Mouse (Mus musculus) small intestine, adult 2 months (tissue): Measurements from ENCODE around the gene Chdh. TPM values are rescaled to one million over a fixed set of nuclear protein-coding genes. Genes with fewer than 3 reads are reported as not detected.

Experiments used
- H3K27ac ChIP-seq: fragments of 200-500 bp; 2 replicates; pipeline ENCODE4 v1.5.1; 2012; ENCODE audit warnings: low read depth, low read length, control low read depth, inconsistent platforms; ENCODE audit not compliant: insufficient read depth
- H3K27me3 ChIP-seq: fragments of 200-500 bp; 2 replicates; pipeline ENCODE4 v1.6.1; 2012; ENCODE audit warnings: mild to moderate bottlenecking, moderate library complexity, low read length, inconsistent platforms; ENCODE audit not compliant: control insufficient read depth, insufficient read depth
- H3K36me3 ChIP-seq: fragments of 200-500 bp; 2 replicates; pipeline ENCODE4 v1.6.1; 2012; ENCODE audit warnings: mild to moderate bottlenecking, low read length, control low read depth, inconsistent platforms; ENCODE audit not compliant: control insufficient read depth, insufficient read depth
- H3K4me1 ChIP-seq: fragments of 200-500 bp; 2 replicates; pipeline ENCODE4 v1.6.1; 2012; ENCODE audit warnings: low read length, inconsistent platforms, mixed read lengths; ENCODE audit not compliant: control insufficient read depth, insufficient read depth, insufficient read length
- H3K4me3 ChIP-seq: fragments of 200-500 bp; 2 replicates; pipeline ENCODE4 v1.5.1; 2012; ENCODE audit warnings: low read depth, mild to moderate bottlenecking, control low read depth, inconsistent platforms, low read length, moderate library complexity
- CTCF ChIP-seq: fragments of 200-500 bp; IDR thresholded peaks from 2 replicates; pipeline ENCODE4 v1.5.1; 2012; ENCODE audit warnings: low read depth, mild to moderate bottlenecking, control low read depth, inconsistent platforms, low read length, moderate library complexity, mixed read lengths; ENCODE audit not compliant: insufficient replicate concordance, insufficient read length; ENCODE audit errors: extremely low read depth
- POLR2A ChIP-seq: fragments of 200-500 bp; IDR thresholded peaks from 2 replicates; pipeline ENCODE4 v1.6.1; 2012; ENCODE audit warnings: low read depth, mild to moderate bottlenecking, control low read depth, inconsistent platforms, low read length, moderate library complexity
- WGBS: fragments of 180-500 bp; shearing (Covaris S2); methylation state at CpG from one replicate; pipeline ENCODE4 v1.1.7; 2018; 5-methylcytosine and 5-hydroxymethylcytosine counted together
- polyA plus RNA-seq: library from polyadenylated mRNA; depleted of rRNA; stranded (reverse); fragments of >200 nt; gene quantifications from 2 replicates; pipeline ENCODE4 v1.2.3, GENCODE M21; 2012

The Chdh gene
- polyA plus RNA-seq, 1 experiment: 92.0 TPM

DNA sequence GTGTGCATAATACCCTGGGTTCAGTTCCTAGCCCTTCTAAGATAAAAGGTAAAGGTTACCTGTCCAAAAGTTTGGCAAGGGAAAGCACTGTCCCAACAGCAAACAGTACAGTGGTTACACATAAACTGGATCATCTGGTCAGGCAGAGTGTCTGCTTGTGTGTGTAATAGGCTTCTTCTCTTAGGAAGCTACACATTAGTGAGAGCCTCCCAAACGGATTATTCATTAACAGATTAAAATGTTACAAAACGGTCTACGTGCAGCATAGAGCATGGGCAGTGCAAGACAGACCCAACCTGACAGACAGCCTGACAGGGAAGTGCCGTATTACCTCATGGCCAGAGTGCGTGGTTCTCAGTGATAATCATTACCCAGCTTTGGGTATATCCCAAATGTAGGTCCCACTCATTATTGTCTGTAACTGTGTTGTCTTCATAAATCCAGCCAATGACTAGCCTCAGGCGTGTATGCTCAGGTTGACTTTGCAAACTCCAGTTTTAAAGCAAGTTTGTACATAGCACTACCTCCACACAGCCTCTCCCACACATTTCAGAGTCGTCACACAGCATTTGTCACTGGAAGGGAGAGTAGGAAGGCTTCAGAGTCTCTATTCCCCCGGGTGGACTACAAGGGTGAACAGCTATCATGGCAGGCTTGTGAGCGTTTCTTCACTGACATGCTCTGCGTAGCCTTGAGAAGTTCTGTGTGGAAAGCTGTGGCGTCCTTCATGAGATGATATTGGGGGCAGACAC is 12.6 kb upstream of the Chdh start:
- H3K4me3 ChIP-seq: no peak overlapping the region
- TF ChIP-seq POLR2A (no peak), CTCF (no peak)
- H3K27ac ChIP-seq: no peak overlapping the region
- 54% methylated on average over 11 of the region's 11 CpGs for WGBS
- H3K27me3 ChIP-seq: no peaks in the 10 kb centered on the region
- H3K4me1 ChIP-seq: peaks cover 25% of the 10 kb centered on the region
- H3K36me3 ChIP-seq: peaks cover 38% of the 10 kb centered on the region

DNA sequence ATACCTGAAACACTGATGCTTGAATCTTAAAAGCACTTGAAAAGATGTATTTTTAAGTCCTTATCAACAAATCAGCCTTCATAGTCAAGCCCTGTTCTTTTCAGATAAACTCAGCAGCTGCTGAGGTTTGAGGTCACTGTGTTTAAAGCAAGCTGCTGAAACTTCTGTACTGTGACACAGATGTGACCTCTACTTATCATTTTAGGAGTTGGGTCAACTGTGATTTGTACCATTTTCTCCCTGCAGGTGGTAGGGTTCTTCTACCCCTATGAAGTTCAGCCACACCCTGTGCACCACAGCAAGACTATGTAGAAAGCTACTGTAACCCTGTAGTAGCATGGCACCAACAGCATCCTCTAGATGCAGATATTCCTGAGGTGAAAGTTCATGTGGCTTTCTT is 11.5 kb upstream of the Chdh start:
- TF ChIP-seq POLR2A: no peak
- no peak for TF ChIP-seq CTCF
- Histone ChIP-seq H3K27ac (no peak overlapping the region), H3K27me3 (no peaks in the 10 kb centered on the region)

GRCm38 (mm10) chr14:29998747-29999474 is 9.9 kb upstream of the Chdh start:
- WGBS: 70% methylated on average over 13 of the region's 13 CpGs
- Histone ChIP-seq H3K4me3 (no peak overlapping the region), H3K36me3 (peaks cover 14% of the 10 kb centered on the region), H3K27ac (0 out of 2 replicates have a peak overlapping the region, but pooled peaks have one; percentile 9), H3K4me1 (peaks cover 22% of the 10 kb centered on the region), H3K27me3 (no peaks in the 10 kb centered on the region)
- TF ChIP-seq POLR2A: no peak
- TF ChIP-seq CTCF: no peak

More for the DNA sequence above, 11.5 kb upstream of the Chdh start:
- Histone ChIP-seq H3K36me3 (peaks cover 27% of the 10 kb centered on the region), H3K4me3 (no peak overlapping the region), H3K4me1 (peaks cover 25% of the 10 kb centered on the region)

DNA sequence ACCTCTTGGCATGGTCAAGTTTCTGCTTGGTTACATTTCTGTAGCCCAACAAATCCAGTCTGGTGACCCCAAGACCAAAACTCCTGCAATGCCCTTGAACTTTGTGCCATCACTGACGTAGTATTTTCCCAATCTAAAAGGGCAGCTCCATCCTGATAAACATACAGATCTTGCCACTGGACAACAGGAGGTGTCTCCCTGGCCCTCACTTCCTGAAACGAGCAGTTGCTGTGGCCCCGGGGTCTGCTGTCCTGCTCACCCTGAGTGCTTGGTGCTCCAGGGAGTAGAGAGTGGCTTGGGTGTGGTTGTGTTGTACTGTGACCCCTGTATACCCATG is 9.4 kb upstream of the Chdh start:
- Histone ChIP-seq H3K36me3 (peaks cover 10% of the 10 kb centered on the region), H3K27ac (0 out of 2 replicates have a peak overlapping the region, but pooled peaks have one; percentile 9), H3K4me3 (no peak overlapping the region), H3K27me3 (no peaks in the 10 kb centered on the region), H3K4me1 (peaks cover 20% of the 10 kb centered on the region)
- WGBS: 23% methylated on average over 3 of the region's 3 CpGs
- TF ChIP-seq POLR2A (no peak), CTCF (no peak)

- 16% methylated on average over 10 of the region's 10 CpGs for WGBS
- peak overlapping the region; percentile 96 for H3K27ac ChIP-seq
- peak overlapping the region; percentile 85 for H3K4me3 ChIP-seq
- TF ChIP-seq POLR2A (peak; percentile 35; the same call in 1 of the 2 replicates), CTCF (no peak)
- H3K4me1 ChIP-seq: peaks cover 20% of the 10 kb centered on the region
- H3K36me3 ChIP-seq: peaks cover 7% of the 10 kb centered on the region; the same call in 1 of the 2 replicates
- H3K27me3 ChIP-seq: no peaks in the 10 kb centered on the region
These were observed 1.2 kb downstream of the Chdh start for GRCm38 (mm10) chr14:30009864-30010560.

DNA sequence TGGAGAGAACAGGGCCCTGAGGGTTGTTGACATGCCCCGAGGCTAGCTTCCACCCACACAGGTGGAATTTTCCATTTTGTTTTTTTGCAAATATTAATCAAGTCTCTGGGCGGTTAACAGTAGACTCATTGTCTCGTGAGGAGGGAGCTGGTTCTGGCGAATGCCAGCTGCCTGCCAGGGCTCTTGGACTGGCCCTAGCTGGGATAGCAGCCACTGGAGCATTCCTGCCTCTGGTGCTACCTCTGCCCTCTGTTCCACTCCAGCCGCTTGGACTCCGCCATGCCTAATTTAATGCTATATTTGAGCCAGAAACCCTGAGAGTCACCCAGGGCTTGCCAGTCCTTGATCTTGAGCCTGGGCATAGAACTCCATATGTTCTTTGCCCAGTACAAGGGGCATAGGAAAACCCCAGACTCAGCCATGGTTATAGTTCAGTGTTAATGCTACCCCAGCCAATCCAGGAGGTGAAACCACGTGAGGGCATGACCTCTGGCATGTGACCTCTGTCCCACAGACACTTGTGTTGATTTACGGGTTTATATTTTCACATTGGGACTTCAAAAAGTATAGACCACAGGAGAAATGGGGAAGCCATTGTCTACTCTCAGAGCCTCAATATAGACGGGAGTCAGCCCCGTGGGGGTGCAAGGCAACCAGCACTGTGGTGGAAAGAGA is 3.2 kb downstream of the Chdh start:
- no peaks in the 10 kb centered on the region for H3K27me3 ChIP-seq
- peak overlapping the region; percentile 9; the same call in 1 of the 2 replicates for H3K4me3 ChIP-seq
- H3K36me3 ChIP-seq: peaks cover 8% of the 10 kb centered on the region; the same call in 1 of the 2 replicates
- 36% methylated on average over 10 of the region's 10 CpGs for WGBS
- peaks cover 26% of the 10 kb centered on the region for H3K4me1 ChIP-seq
- peak overlapping the region; percentile 30 for H3K27ac ChIP-seq
- TF ChIP-seq POLR2A (no peak), CTCF (no peak)
